Mouse (Mus musculus): Measurements from ENCODE around the gene Lrrc66.
"Not testable (repeated sequence)": the region's sequence is repeated elsewhere in the genome, so short reads cannot be mapped to it uniquely, and the experiment has no call there.

The Lrrc66 gene

GRCm38 (mm10) chr5:73611071-73611470, 21.3 kb downstream of the Lrrc66 start:
- DNase-seq = no peak

- DNase-seq = no peak
These were observed 27.4 kb downstream of the Lrrc66 start for GRCm38 (mm10) chr5:73604964-73605363.

GRCm38 (mm10) chr5:73604542-73604941, 27.8 kb downstream of the Lrrc66 start:
- DNase-seq = no peak

- DNase-seq = no peak
These were observed 29.5 kb downstream of the Lrrc66 start for GRCm38 (mm10) chr5:73602865-73603264.

- DNase-seq = no peak
These were observed 31.0 kb downstream of the Lrrc66 start for GRCm38 (mm10) chr5:73601361-73601763.

- no peak for DNase-seq
These were observed 32.3 kb downstream of the Lrrc66 start for GRCm38 (mm10) chr5:73599991-73600390.

GRCm38 (mm10) chr5:73598943-73599695, 33.2 kb downstream of the Lrrc66 start:
- DNase-seq = no peak

- DNase-seq = no peak
These were observed 45.2 kb downstream of the Lrrc66 start for GRCm38 (mm10) chr5:73587119-73587518.

GRCm38 (mm10) chr5:73586597-73586996, 45.7 kb downstream of the Lrrc66 start:
- no peak for DNase-seq

GRCm38 (mm10) chr5:73585212-73586115, 46.9 kb downstream of the Lrrc66 start:
- no peak for DNase-seq

GRCm38 (mm10) chr5:73584011-73584410, 48.3 kb downstream of the Lrrc66 start:
- DNase-seq = not testable (repeated sequence)

GRCm38 (mm10) chr5:73578131-73578530, 54.2 kb downstream of the Lrrc66 start:
- DNase-seq = no peak

- DNase-seq = no peak
These were observed 55.6 kb downstream of the Lrrc66 start for GRCm38 (mm10) chr5:73576708-73577107.

GRCm38 (mm10) chr5:73574616-73575015, 57.7 kb downstream of the Lrrc66 start:
- DNase-seq = no peak

GRCm38 (mm10) chr5:73573789-73574188, 58.5 kb downstream of the Lrrc66 start:
- DNase-seq = no peak

- DNase-seq = no peak
These were observed 59.5 kb downstream of the Lrrc66 start for GRCm38 (mm10) chr5:73572846-73573245.

GRCm38 (mm10) chr5:73571395-73572156, 60.8 kb downstream of the Lrrc66 start:
- no peak for DNase-seq

- no peak for DNase-seq
These were observed 63.1 kb downstream of the Lrrc66 start for GRCm38 (mm10) chr5:73569181-73569580.

GRCm38 (mm10) chr5:73566892-73567291, 65.4 kb downstream of the Lrrc66 start:
- no peak for DNase-seq

GRCm38 (mm10) chr5:73566119-73566518, 66.2 kb downstream of the Lrrc66 start:
- DNase-seq = no peak

- DNase-seq = no peak
These were observed 68.3 kb downstream of the Lrrc66 start for GRCm38 (mm10) chr5:73564038-73564437.

GRCm38 (mm10) chr5:73558756-73559155, 73.6 kb downstream of the Lrrc66 start:
- no peak for DNase-seq
